Mouse (Mus musculus) limb, embryonic 11.5 days (tissue): ENCODE results near the gene Erbin. TPM values are rescaled to one million over a fixed set of nuclear protein-coding genes. Genes with fewer than 3 reads are reported as not detected.

Experiments used
- ATAC-seq: fragments of 200-750 bp; cut with Nextera tagmentation; 2 replicates; pipeline ENCODE4 v1.8.0; 2017; ENCODE audit warnings: low read depth; ENCODE audit not compliant: insufficient number of reproducible peaks, low FRiP score, low TSS enrichment
- DNase-seq: peaks from one replicate; pipeline ENCODE4 v3.0.0-alpha.2; 2015; ENCODE audit warnings: low spot score
- H3K27ac ChIP-seq: fragments of 300-500 bp; sonication (generic); replicated peaks from 2 replicates; pipeline ENCODE4 v1.5.1; 2014; ENCODE audit warnings: low read depth, mild to moderate bottlenecking, low read length
- H3K27me3 ChIP-seq: fragments of 300-500 bp; sonication (generic); 2 replicates; pipeline ENCODE4 v1.6.1; 2014; ENCODE audit warnings: mild to moderate bottlenecking, low read length, mixed read lengths; ENCODE audit not compliant: control insufficient read depth, insufficient read depth
- H3K36me3 ChIP-seq: fragments of 300-500 bp; sonication (generic); 2 replicates; pipeline ENCODE4 v1.6.1; 2014; ENCODE audit warnings: mild to moderate bottlenecking, low read length, moderate library complexity, mixed read lengths; ENCODE audit not compliant: control insufficient read depth, insufficient read depth
- H3K4me1 ChIP-seq: fragments of 300-500 bp; sonication (generic); 2 replicates; pipeline ENCODE4 v1.6.1; 2014; ENCODE audit warnings: low read length, mixed read lengths; ENCODE audit not compliant: control insufficient read depth, insufficient read depth
- H3K4me2 ChIP-seq: fragments of 300-500 bp; sonication (generic); 2 replicates; pipeline ENCODE4 v1.6.1; 2014; ENCODE audit warnings: low read depth, mild to moderate bottlenecking, moderate library complexity; ENCODE audit not compliant: severe bottlenecking
- H3K4me3 ChIP-seq: fragments of 300-500 bp; sonication (generic); 2 replicates; pipeline ENCODE4 v1.5.1; 2014; ENCODE audit warnings: low read depth, low read length
- H3K9ac ChIP-seq: fragments of 300-500 bp; sonication (generic); 2 replicates; pipeline ENCODE4 v1.6.1; 2014; ENCODE audit warnings: mild to moderate bottlenecking, low read length
- H3K9me3 ChIP-seq: fragments of 300-500 bp; sonication (generic); 2 replicates; pipeline ENCODE4 v1.6.1; 2016; ENCODE audit warnings: low read length; ENCODE audit not compliant: control insufficient read depth
- WGBS: fragments of 180-500 bp; shearing (Covaris S2); extraction: QIAGEN DNeasy Blood & Tissue Kit; methylation state at CpG from one replicate; pipeline ENCODE4 v1.1.7; 2014; 5-methylcytosine and 5-hydroxymethylcytosine counted together
- polyA plus RNA-seq: library from polyadenylated mRNA; unstranded; fragments of >200 nt; fragmentation: Nextera tagmentation; extraction: Ambion mirVana; gene quantifications from 2 replicates; pipeline ENCODE4 v1.2.1, GENCODE M21; 2014

Erbin gene
- polyA plus RNA-seq, 1 experiment from 2014 or later, result 29.6 TPM

GRCm38 (mm10) chr13:103819377-103819776, 100.9 kb downstream of the Erbin start:
- 82% methylated on average over 5 of the region's 5 CpGs for WGBS
- Histone ChIP-seq H3K9ac (no peak overlapping the region), H3K36me3 (no peaks in the 10 kb centered on the region), H3K4me2 (no peak overlapping the region), H3K9me3 (no peaks in the 10 kb centered on the region), H3K27ac (no peak overlapping the region), H3K27me3 (no peaks in the 10 kb centered on the region), H3K4me1 (no peaks in the 10 kb centered on the region), H3K4me3 (no peak overlapping the region)
- DNase-seq (no peak), ATAC-seq (no peak)

DNA sequence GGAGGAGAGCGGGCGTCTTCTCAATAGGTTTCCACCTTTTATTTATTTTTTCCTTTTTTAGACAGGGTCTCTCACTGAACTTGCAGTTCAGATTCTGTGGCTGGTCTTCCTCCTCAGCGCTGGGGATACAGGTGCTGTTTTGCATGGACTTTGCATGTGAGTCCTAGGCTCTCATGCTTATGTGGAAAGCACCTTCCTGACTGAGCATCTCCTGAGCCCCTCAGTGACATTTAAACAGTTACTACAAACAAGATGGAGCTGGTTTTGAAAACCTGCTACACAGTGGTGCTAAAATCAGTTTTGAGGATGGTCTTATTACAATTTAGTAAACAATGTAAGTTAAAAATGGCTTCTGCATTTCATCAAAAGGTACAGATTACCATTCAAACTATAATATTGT, 102.4 kb downstream of the Erbin start:
- Histone ChIP-seq H3K27me3 (no peaks in the 10 kb centered on the region), H3K4me1 (no peaks in the 10 kb centered on the region), H3K4me2 (no peak overlapping the region), H3K4me3 (no peak overlapping the region), H3K9ac (no peak overlapping the region), H3K27ac (no peak overlapping the region), H3K36me3 (no peaks in the 10 kb centered on the region), H3K9me3 (no peaks in the 10 kb centered on the region)
- DNase-seq, result no peak
- no peak for ATAC-seq
- 89% methylated on average over 3 of the region's 3 CpGs for WGBS

DNA sequence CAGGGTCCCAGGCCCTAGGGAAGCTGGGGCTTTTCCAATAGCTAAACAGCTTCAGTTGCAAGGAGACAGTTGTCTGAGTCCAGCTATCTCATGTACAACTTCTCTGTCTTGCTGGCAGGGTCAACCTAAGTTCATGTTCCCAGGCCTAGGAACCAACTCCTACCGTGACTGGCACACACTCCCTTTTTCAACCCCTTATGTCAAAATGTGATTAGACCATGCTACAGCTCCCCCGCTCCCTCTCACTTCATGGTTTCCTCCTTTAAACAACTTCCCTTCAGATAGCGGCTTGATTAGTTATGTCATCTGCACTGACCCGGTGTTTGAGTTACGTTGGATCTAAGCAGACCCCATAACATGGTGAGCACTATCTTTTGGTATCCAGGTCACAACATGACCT, 112.8 kb downstream of the Erbin start:
- Histone ChIP-seq H3K9ac (no peak overlapping the region), H3K27ac (no peak overlapping the region), H3K4me1 (no peaks in the 10 kb centered on the region), H3K4me3 (no peak overlapping the region), H3K9me3 (no peaks in the 10 kb centered on the region), H3K27me3 (no peaks in the 10 kb centered on the region), H3K4me2 (no peak overlapping the region), H3K36me3 (no peaks in the 10 kb centered on the region)
- WGBS, result 87% methylated on average over 5 of the region's 5 CpGs
- DNase-seq, result no peak
- no peak for ATAC-seq

DNA sequence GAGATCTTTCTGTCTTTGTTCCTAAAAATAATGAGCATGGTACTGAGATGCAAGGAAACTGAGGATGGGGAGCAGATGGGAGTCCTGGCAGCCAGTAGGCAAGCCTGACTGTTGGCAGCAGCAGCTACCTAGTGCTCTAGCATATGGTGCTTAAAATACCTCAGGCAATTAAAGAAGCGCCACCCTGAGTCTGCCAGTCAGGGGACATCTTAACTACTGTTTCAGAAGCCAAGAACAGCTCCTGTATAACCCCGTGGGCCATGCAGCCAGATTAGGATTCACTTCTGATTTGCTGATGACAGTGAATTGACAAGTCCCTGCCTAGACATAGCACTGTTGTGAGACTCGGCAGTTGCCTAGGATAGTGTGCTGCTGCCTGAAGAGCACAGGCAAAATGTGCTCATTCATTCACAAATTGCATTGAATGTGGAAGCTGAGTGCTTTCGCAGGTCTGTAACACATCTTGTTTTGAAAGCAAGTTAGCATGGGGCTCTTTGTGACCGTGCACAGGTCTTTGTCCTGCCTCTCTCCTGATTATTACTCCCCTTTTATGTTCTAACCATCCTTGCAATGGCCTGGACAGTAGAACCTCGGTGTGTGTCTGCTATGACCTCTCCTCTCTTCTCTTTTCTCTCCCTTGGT, 114.0 kb downstream of the Erbin start:
- H3K9ac ChIP-seq, result no peak overlapping the region
- no peaks in the 10 kb centered on the region for H3K27me3 ChIP-seq
- H3K4me1 ChIP-seq, result no peaks in the 10 kb centered on the region
- DNase-seq (no peak), ATAC-seq (no peak)
- H3K27ac ChIP-seq, result no peak overlapping the region
- no peak overlapping the region for H3K4me3 ChIP-seq
- H3K36me3 ChIP-seq, result no peaks in the 10 kb centered on the region
- WGBS, result 56% methylated on average over 6 of the region's 6 CpGs
- no peaks in the 10 kb centered on the region for H3K9me3 ChIP-seq
- H3K4me2 ChIP-seq, result no peak overlapping the region

DNA sequence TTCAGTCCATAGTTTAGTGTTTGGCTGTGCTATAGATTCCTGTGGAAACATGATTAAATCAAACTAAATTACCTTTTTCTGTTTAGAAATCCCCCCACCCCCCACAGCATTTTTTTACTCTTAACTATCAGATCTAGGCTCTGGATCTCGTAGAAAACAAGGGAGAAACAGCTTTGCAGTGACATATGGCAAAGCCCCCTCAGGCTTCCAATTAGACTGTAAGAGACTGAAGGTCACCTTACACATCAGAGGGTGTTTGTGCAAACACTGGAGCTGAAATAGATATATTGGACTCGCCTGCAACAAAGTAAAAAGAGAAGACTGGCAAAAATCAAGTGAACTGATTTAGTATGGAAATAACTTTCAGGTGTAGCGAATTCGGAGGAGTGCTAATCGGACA, 116.6 kb downstream of the Erbin start:
- DNase-seq (no peak), ATAC-seq (no peak)
- WGBS, result 65% methylated on average over 5 of the region's 5 CpGs

DNA sequence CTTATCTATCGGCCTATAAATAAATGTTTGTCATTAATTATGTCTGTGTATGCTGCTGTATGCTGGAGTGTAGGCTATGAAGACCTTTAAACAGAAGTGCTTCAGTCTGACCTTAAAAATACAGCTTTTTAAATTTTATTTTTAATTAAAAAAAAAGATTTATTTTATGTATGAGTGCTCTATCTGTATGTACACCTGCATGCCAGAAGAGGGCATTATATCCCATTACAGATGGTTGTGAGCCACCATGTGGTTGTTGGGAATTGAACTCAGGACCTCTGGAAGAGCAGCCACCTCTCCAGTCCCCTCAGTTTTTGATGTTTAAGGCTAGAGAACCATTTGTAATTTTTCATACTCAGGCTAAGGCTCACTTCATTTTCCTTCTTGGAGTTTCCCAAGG, 119.3 kb downstream of the Erbin start:
- Histone ChIP-seq H3K36me3 (no peaks in the 10 kb centered on the region), H3K27ac (no peak overlapping the region), H3K4me3 (no peak overlapping the region), H3K9me3 (no peaks in the 10 kb centered on the region), H3K4me2 (no peak overlapping the region), H3K4me1 (no peaks in the 10 kb centered on the region), H3K27me3 (no peaks in the 10 kb centered on the region), H3K9ac (no peak overlapping the region)
- 92% methylated on average over 1 of the region's 1 CpGs for WGBS
- no peak for ATAC-seq
- DNase-seq, result no peak

More for the DNA sequence above, 116.6 kb downstream of the Erbin start:
- Histone ChIP-seq H3K4me2 (no peak overlapping the region), H3K4me3 (no peak overlapping the region), H3K4me1 (no peaks in the 10 kb centered on the region), H3K9me3 (no peaks in the 10 kb centered on the region), H3K27ac (no peak overlapping the region), H3K27me3 (no peaks in the 10 kb centered on the region), H3K36me3 (no peaks in the 10 kb centered on the region), H3K9ac (no peak overlapping the region)

- Histone ChIP-seq H3K4me3 (no peak overlapping the region), H3K4me1 (no peaks in the 10 kb centered on the region), H3K27me3 (no peaks in the 10 kb centered on the region), H3K9me3 (no peaks in the 10 kb centered on the region), H3K9ac (no peak overlapping the region), H3K36me3 (no peaks in the 10 kb centered on the region), H3K27ac (no peak overlapping the region), H3K4me2 (no peak overlapping the region)
- DNase-seq (no peak), ATAC-seq (no peak)
- 83% methylated on average over 9 of the region's 9 CpGs for WGBS
Measured at GRCm38 (mm10) chr13:103794688-103795543, 125.4 kb downstream of the Erbin start.

DNA sequence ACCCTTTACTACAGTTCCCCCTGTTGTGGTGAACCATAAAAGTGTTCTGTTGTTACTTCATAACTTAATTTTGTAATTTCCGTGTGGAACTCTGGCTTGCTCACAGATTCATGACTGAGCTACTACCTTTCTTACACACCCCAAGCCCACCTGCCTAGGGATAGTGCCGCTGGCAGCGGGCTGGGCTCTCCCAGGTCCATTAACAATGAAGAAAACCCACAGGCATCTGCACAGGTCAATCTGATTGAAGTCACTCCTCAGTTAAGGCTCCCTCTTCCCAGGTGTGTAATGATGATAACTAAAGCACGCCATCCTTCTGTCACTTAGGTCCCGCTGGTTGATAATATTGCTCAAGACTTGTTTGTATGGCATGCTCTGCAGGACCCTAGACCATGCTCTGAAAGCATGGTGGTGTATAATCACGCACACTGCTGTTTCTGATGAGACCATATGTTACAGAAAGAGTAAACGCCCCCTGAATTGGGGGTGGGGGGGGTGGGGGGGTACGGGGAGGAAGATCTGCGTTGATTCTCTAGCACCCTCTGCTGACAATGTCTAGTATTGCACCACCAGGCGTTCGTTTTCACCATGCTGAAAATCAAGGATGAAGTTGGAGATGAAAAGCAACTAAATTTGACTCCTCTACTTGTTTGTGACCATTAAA, 140.3 kb downstream of the Erbin start:
- no peaks in the 10 kb centered on the region for H3K27me3 ChIP-seq
- ATAC-seq (no peak), DNase-seq (peak; percentile 62)
- no peaks in the 10 kb centered on the region for H3K4me1 ChIP-seq
- WGBS, result 29% methylated on average over 11 of the region's 11 CpGs
- H3K36me3 ChIP-seq, result no peaks in the 10 kb centered on the region
- H3K4me2 ChIP-seq, result no peak overlapping the region
- no peak overlapping the region for H3K9ac ChIP-seq
- no peaks in the 10 kb centered on the region for H3K9me3 ChIP-seq
- H3K27ac ChIP-seq, result no peak overlapping the region
- H3K4me3 ChIP-seq, result no peak overlapping the region
